Mouse (Mus musculus) ZHBTc4 (cell line): Measurements from ENCODE around the gene Hs3st6.
"Not testable (repeated sequence)": the region's sequence is repeated elsewhere in the genome, so short reads cannot be mapped to it uniquely, and the experiment has no call there.

Experiments
- DNase-seq: peaks from one replicate; pipeline ENCODE4 v3.0.0-alpha.2; 2011; ENCODE audit warnings: low read depth, low spot score

The Hs3st6 gene

GRCm38 (mm10) chr17:24752415-24753394 is at the start of gene Hs3st6:
Hs3st6 (plus strand) TSS chr17:24752988.
- DNase-seq = peak; percentile 76

GRCm38 (mm10) chr17:24705821-24706220 is 47.0 kb upstream of the Hs3st6 start:
- no peak for DNase-seq

- peak; percentile 98 for DNase-seq
Observed at GRCm38 (mm10) chr17:24706982-24707800, 45.6 kb upstream of the Hs3st6 start, which contains the start of gene Tbl3. Tbl3 (minus strand) TSS chr17:24707660.

GRCm38 (mm10) chr17:24707801-24708425 is 44.9 kb upstream of the Hs3st6 start:
- DNase-seq = no peak

GRCm38 (mm10) chr17:24708646-24709045 is 44.1 kb upstream of the Hs3st6 start:
- peak; percentile 67 for DNase-seq

- DNase-seq = no peak
Observed at GRCm38 (mm10) chr17:24715556-24715955, 37.2 kb upstream of the Hs3st6 start.

GRCm38 (mm10) chr17:24716166-24716682 is 36.6 kb upstream of the Hs3st6 start:
- no peak for DNase-seq

GRCm38 (mm10) chr17:24717943-24718342 is 34.8 kb upstream of the Hs3st6 start, which contains the start of the genes Rnf151 and Rps2:
Rnf151 (minus strand) TSS chr17:24718063.
Rps2 (plus strand) TSS chr17:24718116.
- DNase-seq = no peak

GRCm38 (mm10) chr17:24718938-24719337 is 33.9 kb upstream of the Hs3st6 start:
- DNase-seq = peak; percentile 38

- DNase-seq = peak; percentile 99
Observed at GRCm38 (mm10) chr17:24719494-24720222, 33.1 kb upstream of the Hs3st6 start.

- not testable (repeated sequence) for DNase-seq
Observed at GRCm38 (mm10) chr17:24720616-24721015, 32.2 kb upstream of the Hs3st6 start.

- DNase-seq = not testable (repeated sequence)
Observed at GRCm38 (mm10) chr17:24721383-24721955, 31.3 kb upstream of the Hs3st6 start.

GRCm38 (mm10) chr17:24722220-24722924 is 30.4 kb upstream of the Hs3st6 start:
- DNase-seq = peak; percentile 82

- peak; percentile 65 for DNase-seq
Observed at GRCm38 (mm10) chr17:24723122-24723880, 29.5 kb upstream of the Hs3st6 start.

- DNase-seq = peak; percentile 51
Observed at GRCm38 (mm10) chr17:24723881-24724180, 29.0 kb upstream of the Hs3st6 start.

- DNase-seq = peak; percentile 97
Observed at GRCm38 (mm10) chr17:24724184-24724583, 28.6 kb upstream of the Hs3st6 start, which contains the start of gene Ndufb10. Ndufb10 (minus strand) TSS chr17:24724478.

- DNase-seq = no peak
Observed at GRCm38 (mm10) chr17:24725637-24726390, 27.0 kb upstream of the Hs3st6 start.

- no peak for DNase-seq
Observed at GRCm38 (mm10) chr17:24727618-24728017, 25.2 kb upstream of the Hs3st6 start, which contains the start of gene Rpl3l. Rpl3l (plus strand) TSS chr17:24727820.
